8 mouse cellular contexts compared by ENCODE assay signal in the genomic region with DNA sequence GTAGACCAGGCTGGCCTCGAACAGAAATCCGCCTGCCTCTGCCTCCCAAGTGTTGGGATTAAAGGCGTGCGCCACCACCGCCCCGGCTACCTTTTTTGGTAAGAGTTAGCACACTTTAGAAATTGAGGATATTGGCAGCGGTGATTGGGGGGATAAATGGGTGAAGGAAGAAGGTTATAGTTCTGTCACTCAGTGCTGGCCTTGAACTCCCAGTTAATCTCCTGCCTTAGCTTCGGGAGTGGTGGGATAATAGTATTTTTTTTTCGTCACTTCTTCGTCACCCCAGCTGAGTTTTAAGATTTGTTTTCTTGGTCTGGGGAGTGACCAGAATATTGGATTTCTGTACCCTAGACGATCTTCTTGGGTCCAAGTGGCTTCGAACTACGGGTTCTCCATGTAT. TPM values are rescaled to one million over a fixed set of nuclear protein-coding genes. Genes with fewer than 3 reads are reported as not detected.
A peak's percentile ranks its signal among the peaks of the same experiment; 100 is the strongest.
DNase-seq lines count a peak whose midpoint lies in the region; ATAC-seq and TF ChIP-seq lines count a peak whose summit lies in the region.

No protein-coding gene starts in this region.

- H3K27me3 ChIP-seq in heart, adult 2 months (ENCODE audit: control insufficient read depth, insufficient read depth, low read length): no peaks in the 10 kb centered on the region
- H3K27me3 ChIP-seq in CH12.LX (replicated peaks): no peaks in the 10 kb centered on the region
- no peaks in the 10 kb centered on the region for H3K27me3 ChIP-seq in forebrain, postnatal 0 days (ENCODE audit: insufficient read depth, low read length)
- H3K27me3 ChIP-seq in liver, embryonic 16.5 days (ENCODE audit: control insufficient read depth, insufficient read depth, low read depth, low read length): no peaks in the 10 kb centered on the region

- intact Hi-C loops in heart, adult 2 months (cut with DNase I): loop anchor here (5.0 kb wide), 1 partner anchor 34 kb away; a partner anchor contains a TSS
- intact Hi-C loops in heart, postnatal 10 days (cut with DNase I): loop anchor here (5.0 to 10.0 kb wide), 2 partner anchors 34 to 159 kb away; a partner anchor contains a TSS

- peak overlapping the region; percentile 100 for H3K27ac ChIP-seq in heart, adult 2 months
- H3K27ac ChIP-seq in CH12.LX (ENCODE audit: insufficient read depth, low read depth): no peak overlapping the region
- H3K27ac ChIP-seq in forebrain, postnatal 0 days (ENCODE audit: low read depth, low read length): no peak overlapping the region; the same call in 1 of the 2 replicates
- peak overlapping the region; percentile 98 for H3K27ac ChIP-seq in liver, embryonic 16.5 days (ENCODE audit: low read length)

- H3K9me3 ChIP-seq in CH12.LX (replicated peaks; ENCODE audit: low read length): no peaks in the 10 kb centered on the region
- no peaks in the 10 kb centered on the region for H3K9me3 ChIP-seq in forebrain, postnatal 0 days (ENCODE audit: low read length)
- H3K9me3 ChIP-seq in liver, embryonic 16.5 days (replicated peaks; ENCODE audit: control insufficient read depth, low read length): no peaks in the 10 kb centered on the region

- H3K4me2 ChIP-seq in CH12.LX (ENCODE audit: insufficient read depth, low read depth, poor library complexity, severe bottlenecking): peak overlapping the region; percentile 95
- peak overlapping the region; percentile 66 for H3K4me2 ChIP-seq in forebrain, postnatal 0 days (ENCODE audit: low read depth)
- H3K4me2 ChIP-seq in liver, embryonic 16.5 days (ENCODE audit: low read depth, low read length): peak overlapping the region; percentile 81

- no peak for TF ChIP-seq RAD21 in CH12.LX (IDR thresholded peaks at IDR 0.05; ENCODE audit: low read depth, low read length)

- H3K36me3 ChIP-seq in heart, adult 2 months (ENCODE audit: control insufficient read depth, insufficient read depth, low read length): peaks cover 27% of the 10 kb centered on the region
- H3K36me3 ChIP-seq in CH12.LX (replicated peaks in 1 of 2; ENCODE audit: control insufficient read depth in 1 of 2, insufficient read depth in 1 of 2, low read length in 1 of 2): peaks cover 2 to 18% of the 10 kb centered on the region in 2 experiments
- no peaks in the 10 kb centered on the region; the same call in 1 of the 2 replicates for H3K36me3 ChIP-seq in forebrain, postnatal 0 days (ENCODE audit: insufficient read depth)
- H3K36me3 ChIP-seq in liver, embryonic 16.5 days (ENCODE audit: control insufficient read depth, insufficient read depth): peaks cover 2% of the 10 kb centered on the region; the same call in 1 of the 2 replicates

- H3K9ac ChIP-seq in heart, adult 2 months (ENCODE audit: low read depth, low read length): no peak overlapping the region
- H3K9ac ChIP-seq in CH12.LX (ENCODE audit: insufficient read depth, low read depth): peak overlapping the region; percentile 90
- peak overlapping the region; percentile 95 for H3K9ac ChIP-seq in forebrain, postnatal 0 days
- H3K9ac ChIP-seq in liver, embryonic 16.5 days (ENCODE audit: low read depth, low read length): peak overlapping the region; percentile 96

- TF ChIP-seq EP300 in heart, adult 2 months (IDR thresholded peaks at IDR 0.05; ENCODE audit: insufficient read depth, low read depth, low read length): no peak
- TF ChIP-seq EP300 in CH12.LX (IDR thresholded peaks at IDR 0.05; ENCODE audit: low read length): no peak

- in situ Hi-C loops in CH12.LX (cut with MboI; ENCODE audit: low pct_ligation_motif_present, low pct_unique_long_range_greater_than_20kb, low sequenced_read_pairs): no loop called here

- TF ChIP-seq CTCF in heart, adult 2 months (IDR thresholded peaks at IDR 0.05): no peak
- no peak for TF ChIP-seq CTCF in CH12.LX (conservative IDR thresholded peaks at IDR 0.05 in 1 of 2, IDR thresholded peaks at IDR 0.05 in 1 of 2; ENCODE audit: low read depth in 2 of 2, low read length in 2 of 2)
- no peak for TF ChIP-seq CTCF in forebrain, postnatal 0 days (IDR thresholded peaks at IDR 0.05; ENCODE audit: low read depth)

- no peak for TF ChIP-seq POLR2A in heart, adult 2 months (IDR thresholded peaks at IDR 0.05; ENCODE audit: insufficient read depth, low read depth, low read length)
- TF ChIP-seq POLR2A in CH12.LX (IDR thresholded peaks at IDR 0.05; ENCODE audit: low read depth, low read length): no peak

- dilution Hi-C loops in CH12.LX (cut with MboI; ENCODE audit: extremely low pct_ligation_motif_present, extremely low pct_unique_long_range_greater_than_20kb, low sequenced_read_pairs): no loop called here

- peaks cover 3% of the 10 kb centered on the region; the same call in 1 of the 2 replicates for H3K79me2 ChIP-seq in heart, adult 2 months (replicated peaks; ENCODE audit: control insufficient read depth, insufficient read depth, low read length)
- H3K79me2 ChIP-seq in CH12.LX (replicated peaks; ENCODE audit: control insufficient read depth, extremely low read depth, insufficient read depth, poor library complexity, severe bottlenecking): peaks cover 49% of the 10 kb centered on the region

- no peak for ATAC-seq in forebrain, postnatal 0 days
- ATAC-seq in liver, embryonic 16.5 days (ENCODE audit: low read depth): no peak
- no peak for ATAC-seq in monocyte, adult 5-6 weeks (replicated peaks; ENCODE audit: insufficient number of reproducible peaks, low FRiP score, low TSS enrichment, poor library complexity, severe bottlenecking)

- no peak for DNase-seq in heart, adult 2 months
- no peak for DNase-seq in heart, postnatal 10 days
- no peak for DNase-seq in CH12.LX (ENCODE audit: extremely low read depth)
- DNase-seq in forebrain, postnatal 0 days: no peak
- DNase-seq in gastrocnemius, adult 18-20 months (ENCODE audit: low spot score): no peak
- no peak for DNase-seq in lung, adult 18-20 months

- peaks cover 7% of the 10 kb centered on the region for H3K4me1 ChIP-seq in heart, adult 2 months (ENCODE audit: control insufficient read depth, insufficient read depth, low read length)
- peaks cover 2 to 32% of the 10 kb centered on the region in 2 experiments; a peak in 2 of 4 replicates for H3K4me1 ChIP-seq in CH12.LX (ENCODE audit: control insufficient read depth in 1 of 2, insufficient read depth in 2 of 2)
- H3K4me1 ChIP-seq in forebrain, postnatal 0 days (ENCODE audit: insufficient read depth): peaks cover 20% of the 10 kb centered on the region
- H3K4me1 ChIP-seq in liver, embryonic 16.5 days (ENCODE audit: control insufficient read depth, low read depth, low read length): peaks cover 14% of the 10 kb centered on the region

- peak overlapping the region; percentile 75 for H3K4me3 ChIP-seq in heart, adult 2 months
- H3K4me3 ChIP-seq in CH12.LX (replicated peaks in 1 of 3; ENCODE audit: low read depth in 2 of 3, low read length in 2 of 3, poor library complexity in 1 of 3): peak overlapping the region; percentile 74 to 92 (median 87)
- H3K4me3 ChIP-seq in forebrain, postnatal 0 days (ENCODE audit: low read depth, low read length): peak overlapping the region; percentile 92
- peak overlapping the region; percentile 96 for H3K4me3 ChIP-seq in liver, embryonic 16.5 days (ENCODE audit: low read depth, low read length)

- WGBS in heart, adult 2 months: 31% methylated on average over 13 of the region's 13 CpGs
- WGBS in forebrain, postnatal 0 days: 54% methylated on average over 13 of the region's 13 CpGs
- 25% methylated on average over 13 of the region's 13 CpGs for WGBS in liver, embryonic 16.5 days (ENCODE audit: insufficient replicate concordance)

TF ChIP-seq in CH12.LX, 34 proteins besides CTCF, POLR2A, EP300 and RAD21:
- TF ChIP-seq PAX5 (IDR thresholded peaks at IDR 0.05; ENCODE audit: low read length) (no peak), MYC (IDR thresholded peaks at IDR 0.05; ENCODE audit: low read depth, low read length) (no peak), SMC3 (IDR thresholded peaks at IDR 0.05; ENCODE audit: low read depth, low read length) (no peak), ZMIZ1 (IDR thresholded peaks at IDR 0.05; ENCODE audit: low read depth, low read length) (no peak), E2F4 (IDR thresholded peaks at IDR 0.05; ENCODE audit: insufficient replicate concordance, low read depth, low read length) (no peak), ZKSCAN1 (IDR thresholded peaks at IDR 0.05; ENCODE audit: borderline replicate concordance, low read depth, low read length) (no peak), ZC3H11A (IDR thresholded peaks at IDR 0.05; ENCODE audit: low read depth, low read length) (no peak)

RNA-seq across cellular contexts. Expression of a gene that starts 1.2 kb away (rescaled TPM):
- total RNA-seq in heart, adult 2 months (2021): 10 to 100 TPM; 44.1 to 53.3 TPM
- polyA plus RNA-seq in heart, adult 2 months (2012; rRNA removed): 12.3 and 26.9 TPM in 2 replicates
- 10 to 100 TPM; 86.4 to 96.1 TPM for total RNA-seq in heart, postnatal 10 days (2021)
- total RNA-seq in CH12.LX (2012; rRNA removed) (84.2 and 130 TPM in 2 replicates), CH12.LX (2014; rRNA removed) (186 and 208 TPM in 2 replicates)
- polyA plus RNA-seq in CH12.LX (2012; ENCODE audit: insufficient read length, low read depth): 242 and 246 TPM in 2 replicates
- total RNA-seq in forebrain, postnatal 0 days (2014; rRNA removed): 141 and 178 TPM in 2 replicates
- 79.5 and 101 TPM in 2 replicates for polyA plus RNA-seq in forebrain, postnatal 0 days (2015; fragmentation: Nextera tagmentation; extraction: Ambion mirVana)
- 40.9 and 42.5 TPM in 2 replicates for polyA plus RNA-seq in liver, embryonic 16.5 days (2015; fragmentation: Nextera tagmentation; extraction: Ambion mirVana)
- 413 to 489 TPM (median 444 TPM) in 3 replicates for total RNA-seq in monocyte, adult 5-6 weeks (2017)
- total RNA-seq in gastrocnemius, adult 18-20 months (2021): 10 to 100 TPM; 41.9 to 48.6 TPM

RNA-seq across cellular contexts. Expression of a gene that starts 34.1 kb away (rescaled TPM):
- total RNA-seq in heart, adult 2 months (2021): not detected
- polyA plus RNA-seq in heart, adult 2 months (2012; rRNA removed): 0.12 and 0.38 TPM in 2 replicates
- 1 to 10 TPM; 2.4 to 2.5 TPM for total RNA-seq in heart, postnatal 10 days (2021)
- total RNA-seq in CH12.LX (2012; rRNA removed) (4.0 and 4.4 TPM in 2 replicates), CH12.LX (2014; rRNA removed) (3.2 and 3.8 TPM in 2 replicates)
- 15.3 and 16.9 TPM in 2 replicates for polyA plus RNA-seq in CH12.LX (2012; ENCODE audit: insufficient read length, low read depth)
- total RNA-seq in forebrain, postnatal 0 days (2014; rRNA removed): 0.38 and 0.57 TPM in 2 replicates
- 0.14 and 0.47 TPM in 2 replicates for polyA plus RNA-seq in forebrain, postnatal 0 days (2015; fragmentation: Nextera tagmentation; extraction: Ambion mirVana)
- polyA plus RNA-seq in liver, embryonic 16.5 days (2015; fragmentation: Nextera tagmentation; extraction: Ambion mirVana): 2.1 and 2.2 TPM in 2 replicates
- 0.48 to 0.87 TPM in 2 of 3 replicates, not detected in the other for total RNA-seq in monocyte, adult 5-6 weeks (2017)
- not detected for total RNA-seq in gastrocnemius, adult 18-20 months (2021)

Comparison
In these comparisons a context has a peak if more than half of its experiments do, and no peak if none do; other contexts are left out.
1. H3K27ac ChIP-seq: peak in heart, adult 2 months (single experiment) and liver, embryonic 16.5 days (single experiment); none in CH12.LX (single experiment) and forebrain, postnatal 0 days (single experiment).
2. Peak in every context shown above with its lines, with median percentiles within 50 percentile points of each other: H3K4me3 ChIP-seq and H3K4me2 ChIP-seq.